Mouse (Mus musculus) MEL-GATA-1-ER (cell line): ENCODE measurements around the gene Thumpd1.
"Not testable (repeated sequence)": the region's sequence is repeated elsewhere in the genome, so short reads cannot be mapped to it uniquely, and the experiment has no call there.

Experiments
- DNase-seq: peaks from one replicate; pipeline ENCODE4 v3.0.0-alpha.2; 2012; ENCODE audit warnings: low read depth; ENCODE audit errors: extremely low read depth

The Thumpd1 gene

GRCm38 (mm10) chr7:119720253-119720946 lies at the start of gene Thumpd1:
Gene Thumpd1 (minus strand): TSS chr7:119720798.
- DNase-seq: peak; percentile 82

DNA sequence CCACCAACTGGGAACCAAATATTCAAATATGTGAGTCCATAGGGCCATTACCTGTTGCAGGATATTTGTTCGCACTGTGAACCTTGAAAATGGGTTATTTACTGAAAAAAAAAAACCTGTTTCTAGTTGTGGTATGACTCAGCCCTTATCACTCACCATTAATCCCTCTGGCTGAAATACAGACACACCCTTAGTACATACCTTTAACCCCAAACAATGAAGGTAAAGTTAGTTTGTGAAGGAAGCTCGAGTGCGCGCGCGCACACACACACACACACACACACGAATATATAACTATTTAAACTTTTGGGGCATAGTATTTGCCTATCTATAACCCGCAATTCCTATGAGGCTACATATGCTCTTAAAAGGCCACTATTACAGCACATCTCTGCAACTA lies 49.3 kb upstream of the Thumpd1 start:
- no peak for DNase-seq

- no peak for DNase-seq
Measured at GRCm38 (mm10) chr7:119766996-119767395, 46.4 kb upstream of the Thumpd1 start.

GRCm38 (mm10) chr7:119764377-119764776 lies 43.8 kb upstream of the Thumpd1 start:
- no peak for DNase-seq

DNA sequence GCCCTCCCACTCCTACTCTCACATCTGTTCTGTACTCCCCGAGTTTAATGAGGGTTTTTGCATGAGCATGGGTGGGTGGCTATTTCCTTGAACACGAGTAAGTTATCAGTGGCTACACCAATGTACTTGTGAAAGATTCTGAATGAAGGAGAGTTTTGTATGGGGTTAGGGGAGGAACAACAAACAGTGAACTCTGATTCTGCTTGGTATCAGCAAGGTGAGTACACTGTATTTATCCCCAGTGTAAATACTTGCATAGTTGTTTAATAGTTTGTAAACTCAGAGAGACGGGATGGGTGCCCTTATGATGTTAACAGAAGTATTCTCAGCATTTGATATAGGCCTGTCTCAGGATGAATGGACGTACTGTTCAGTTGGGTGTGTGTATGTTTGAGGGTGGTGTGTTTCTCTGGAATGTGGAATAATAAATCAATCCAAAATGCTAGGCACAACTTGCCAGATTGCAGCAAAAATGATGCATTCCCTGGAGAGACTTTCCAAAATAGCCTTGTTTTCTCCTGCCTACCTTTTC lies 41.6 kb upstream of the Thumpd1 start:
- DNase-seq: no peak

DNA sequence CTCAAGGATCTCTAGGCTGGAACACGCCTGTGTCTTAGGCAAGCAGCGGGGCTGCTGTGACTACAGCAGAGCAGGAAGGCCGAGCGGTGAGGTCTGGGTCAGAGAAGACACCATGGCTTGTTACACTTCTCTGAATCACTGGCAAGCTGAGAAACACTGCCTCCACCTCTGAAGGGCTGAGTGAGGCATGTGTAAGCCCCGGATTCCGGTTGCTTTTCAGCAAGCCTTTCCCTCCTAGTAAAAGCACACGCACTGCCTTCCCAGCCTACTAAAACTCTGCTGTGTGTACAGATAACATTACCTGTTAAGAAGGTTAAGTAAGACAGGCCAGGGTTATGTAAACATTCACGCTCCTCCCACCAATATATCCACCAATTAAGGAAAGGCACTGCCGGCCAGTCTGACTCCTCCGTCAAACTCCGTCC lies 39.9 kb upstream of the Thumpd1 start, which contains the start of gene Acsm3:
TSS of gene Acsm3 (plus strand) at position 397 of the 425 bp plus-strand sequence.
- DNase-seq: no peak

- DNase-seq: no peak
Measured at GRCm38 (mm10) chr7:119753696-119754095, 33.1 kb upstream of the Thumpd1 start.

DNA sequence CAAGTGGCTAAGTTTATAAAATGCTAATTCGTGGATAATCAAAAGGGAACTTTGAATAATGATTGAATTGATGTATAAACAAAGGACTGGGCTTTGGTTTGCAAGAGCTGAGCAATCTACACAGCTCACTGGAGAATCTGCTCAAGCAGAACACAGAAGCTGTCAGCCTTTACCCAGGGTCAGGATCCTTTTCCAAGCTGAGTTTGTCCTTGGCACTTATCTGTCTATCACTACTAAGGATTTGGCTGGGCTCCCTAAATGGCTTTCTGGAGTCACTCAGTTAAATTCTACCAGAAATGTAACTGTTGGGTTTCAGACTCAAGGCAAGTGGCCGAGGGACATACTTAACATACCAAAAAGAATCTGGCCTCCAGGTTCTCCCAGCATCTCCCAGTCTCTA lies 29.3 kb upstream of the Thumpd1 start:
- DNase-seq: no peak

GRCm38 (mm10) chr7:119748761-119749160 lies 28.2 kb upstream of the Thumpd1 start:
- DNase-seq: no peak

DNA sequence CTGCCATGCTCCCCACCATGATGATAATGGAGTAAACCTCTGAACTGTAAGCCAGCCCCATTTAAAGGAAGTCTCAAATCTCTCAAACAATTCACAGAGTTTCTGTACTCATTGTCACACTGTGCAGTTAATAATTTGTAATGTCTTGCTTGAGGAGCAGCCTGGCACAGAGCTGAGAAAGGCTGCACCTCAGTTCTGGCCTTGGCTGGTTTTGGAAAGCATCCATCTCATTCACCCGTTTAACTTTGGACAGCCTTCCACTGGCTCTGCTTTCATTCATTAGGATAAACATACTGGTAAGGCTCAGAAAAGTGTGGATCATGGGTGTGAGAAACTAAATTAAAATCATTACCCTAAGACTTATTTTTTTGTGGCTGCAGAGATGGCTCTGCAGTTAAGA lies 25.3 kb upstream of the Thumpd1 start:
- DNase-seq: no peak

- DNase-seq: no peak
Measured at GRCm38 (mm10) chr7:119744321-119744720, 23.7 kb upstream of the Thumpd1 start.

DNA sequence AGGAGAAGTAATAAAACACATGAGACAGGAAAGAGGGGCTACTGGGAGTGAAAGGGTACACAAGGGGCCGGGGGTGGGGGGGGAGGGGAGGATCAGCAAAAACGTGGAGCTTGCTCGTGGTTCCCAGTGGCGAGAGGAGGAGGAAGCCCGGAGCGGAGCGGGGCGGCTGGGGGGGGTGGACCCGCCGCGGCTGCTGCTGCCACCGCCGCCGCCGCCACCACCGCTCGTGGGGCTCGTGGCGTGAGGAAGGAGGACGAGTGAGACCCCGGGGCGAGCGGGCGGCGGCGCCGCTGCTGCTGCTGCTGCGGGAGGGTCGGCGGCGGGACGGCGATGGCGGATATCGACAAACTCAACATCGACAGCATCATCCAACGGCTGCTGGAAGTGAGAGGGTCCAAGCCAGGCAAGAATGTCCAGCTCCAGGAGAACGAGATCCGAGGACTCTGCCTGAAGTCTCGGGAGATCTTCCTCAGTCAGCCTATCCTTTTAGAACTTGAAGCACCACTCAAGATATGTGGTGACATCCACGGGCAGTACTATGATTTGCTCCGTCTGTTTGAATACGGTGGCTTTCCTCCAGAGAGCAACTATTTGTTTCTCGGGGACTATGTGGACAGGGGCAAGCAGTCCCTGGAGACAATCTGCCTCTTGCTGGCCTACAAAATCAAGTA lies 19.3 kb upstream of the Thumpd1 start:
- not testable (repeated sequence) for DNase-seq

GRCm38 (mm10) chr7:119738877-119739276 lies 18.3 kb upstream of the Thumpd1 start:
- no peak for DNase-seq

- not testable (repeated sequence) for DNase-seq
Measured at GRCm38 (mm10) chr7:119731262-119731661, 10.7 kb upstream of the Thumpd1 start.

GRCm38 (mm10) chr7:119727621-119728020 lies 7.0 kb upstream of the Thumpd1 start:
- no peak for DNase-seq

DNA sequence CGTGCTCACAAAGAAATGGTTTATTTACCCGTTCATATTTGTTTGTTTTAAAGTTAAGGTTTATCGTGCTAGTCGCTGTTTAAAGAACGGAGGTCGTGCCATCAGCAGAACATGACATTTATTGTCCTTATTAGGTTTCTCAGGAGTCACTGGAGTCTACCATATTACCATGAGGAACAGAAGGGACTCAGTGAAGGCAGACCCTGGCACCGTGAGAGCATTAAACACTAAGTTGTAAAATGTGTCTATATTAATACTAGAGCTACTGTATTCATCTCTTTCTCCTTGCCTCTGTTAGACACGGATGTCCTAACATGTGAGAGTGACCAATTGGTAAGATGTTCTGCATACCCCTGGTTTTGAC lies 331 bp upstream of the Thumpd1 start:
- DNase-seq: no peak

DNA sequence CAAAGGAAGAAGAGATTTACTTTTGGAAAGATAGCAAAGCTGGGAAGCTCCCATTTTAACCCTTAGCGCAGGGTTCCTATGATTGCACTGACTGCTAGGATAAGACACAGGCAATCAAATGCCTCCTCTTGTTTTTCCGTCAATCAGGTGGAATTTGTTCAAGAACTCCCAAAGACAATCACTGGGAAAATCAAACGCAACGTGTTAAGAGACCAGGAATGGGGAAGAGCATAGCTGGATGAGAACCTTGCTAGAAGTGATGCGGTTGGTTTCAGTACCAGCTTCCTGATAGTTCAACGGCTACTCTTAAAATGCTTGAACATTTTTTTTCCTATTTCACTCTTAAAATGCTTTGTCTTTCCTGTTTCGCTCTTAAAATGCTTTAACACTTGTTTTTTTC lies 6.5 kb downstream of the Thumpd1 start:
- DNase-seq: no peak

GRCm38 (mm10) chr7:119694926-119695325 lies 25.7 kb downstream of the Thumpd1 start:
- no peak for DNase-seq

DNA sequence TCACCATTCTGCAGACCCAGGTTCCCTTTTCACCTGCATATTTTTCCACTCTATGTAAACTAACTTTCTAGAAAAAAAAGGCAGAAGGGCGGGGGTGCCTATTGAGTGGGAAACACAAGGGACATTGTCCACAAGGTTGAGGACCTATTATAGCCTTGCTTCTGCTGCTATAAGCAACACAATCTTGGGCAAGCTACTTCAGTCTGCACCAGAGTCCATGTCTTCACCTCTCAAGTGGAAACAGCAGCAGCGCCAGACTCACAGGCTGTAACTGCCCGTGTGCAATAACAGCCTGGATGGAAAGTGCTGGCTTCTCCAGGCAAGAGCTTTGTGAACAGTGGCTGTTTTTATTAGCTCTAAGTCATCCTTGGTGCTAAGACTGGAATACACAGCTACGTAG lies 28.3 kb downstream of the Thumpd1 start:
- no peak for DNase-seq

GRCm38 (mm10) chr7:119689726-119690125 lies 30.9 kb downstream of the Thumpd1 start, which contains the start of gene Acsm4:
Gene Acsm4 (plus strand): TSS chr7:119690026.
- no peak for DNase-seq

DNA sequence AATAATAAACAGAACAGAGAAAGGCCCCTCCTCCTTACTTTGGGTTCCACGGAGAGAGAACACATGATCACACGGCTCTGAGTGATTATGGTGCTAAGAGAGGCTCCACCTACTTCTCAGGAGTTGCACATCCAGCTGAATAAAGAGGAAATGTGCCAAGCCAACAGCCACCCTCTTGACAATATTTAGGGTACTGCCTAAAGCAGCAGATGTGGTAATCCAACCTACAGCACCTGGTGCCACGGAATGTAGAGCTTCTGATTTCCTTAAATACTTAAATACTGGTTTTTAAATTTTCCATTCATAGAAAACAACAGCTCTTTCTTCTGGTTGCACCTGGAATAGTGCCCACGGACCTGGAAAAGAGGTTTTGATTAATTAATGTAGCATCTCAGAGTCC lies 37.9 kb downstream of the Thumpd1 start:
- no peak for DNase-seq

GRCm38 (mm10) chr7:119680107-119680506 lies 40.5 kb downstream of the Thumpd1 start:
- DNase-seq: no peak

DNA sequence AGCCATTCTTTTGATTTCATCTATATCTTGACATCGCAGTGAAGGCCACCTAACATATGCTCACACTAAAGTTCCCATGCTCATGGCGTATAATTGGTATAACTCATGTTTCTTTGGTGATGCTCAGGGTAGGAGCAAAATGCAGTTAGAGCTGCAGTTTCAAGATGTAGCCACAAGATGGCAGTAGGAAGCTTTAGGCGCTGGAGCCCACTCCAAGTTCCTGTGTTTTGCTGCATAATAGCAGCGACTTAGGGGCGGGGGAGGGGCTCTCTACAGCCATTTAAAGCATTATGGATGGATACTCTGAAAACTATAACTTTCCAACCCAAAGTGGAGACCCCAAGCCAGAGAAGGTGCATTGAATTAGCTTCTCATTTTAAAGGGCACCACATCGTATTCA lies 47.1 kb downstream of the Thumpd1 start:
- DNase-seq: peak; percentile 18
